18 mouse cellular contexts compared by ENCODE assay signal in the genomic region with DNA sequence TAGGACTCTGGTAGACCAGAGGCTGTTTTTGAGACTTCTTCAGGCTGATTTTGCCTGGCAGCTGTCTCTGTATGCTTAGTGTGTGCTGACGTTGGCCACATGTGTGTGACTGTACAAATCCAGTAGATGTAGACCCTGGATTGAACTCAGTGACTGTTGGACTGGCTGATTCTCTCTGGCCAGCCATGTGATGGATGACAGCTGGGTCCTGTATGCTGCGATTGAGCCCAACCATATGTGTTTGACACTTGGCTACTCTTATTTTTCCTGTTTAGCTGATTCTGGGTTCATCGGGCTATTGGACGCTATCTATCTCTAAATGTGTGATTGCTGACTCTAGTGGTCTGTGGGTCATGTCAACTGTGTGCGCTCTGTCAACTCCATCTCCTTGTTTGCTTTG. TPM values are rescaled to one million over a fixed set of nuclear protein-coding genes. Genes with fewer than 3 reads are reported as not detected.
DNase-seq lines count a peak whose midpoint lies in the region; ATAC-seq lines count a peak whose summit lies in the region.
"Had no signal": no experiment of that assay in that cellular context is flagged by ENCODE, and none has a peak within 500 bp of the region (broad histone marks: within the 10 kb centered on the region; RNA-seq: fewer than 3 reads in every experiment).

No protein-coding gene starts in this region.

- no peaks in the 10 kb centered on the region for H3K27me3 ChIP-seq in kidney, embryonic 14.5 days (ENCODE audit: control insufficient read depth, insufficient read depth, low read length)
- no peaks in the 10 kb centered on the region for H3K27me3 ChIP-seq in liver, embryonic 12.5 days (replicated peaks)
- H3K27me3 ChIP-seq in liver, embryonic 15.5 days: no peaks in the 10 kb centered on the region
- H3K27me3 ChIP-seq: neural tube, embryonic 15.5 days had no signal

- H3K9ac ChIP-seq in kidney, embryonic 14.5 days (ENCODE audit: low read depth, low read length): no peak overlapping the region
- no peak overlapping the region for H3K9ac ChIP-seq in liver, embryonic 12.5 days
- H3K9ac ChIP-seq in liver, embryonic 15.5 days: no peak overlapping the region
- H3K9ac ChIP-seq: embryonic facial prominence, embryonic 13.5 days; forebrain, embryonic 12.5 days; hindbrain, embryonic 14.5 days; neural tube, embryonic 15.5 days had no signal

- 78% methylated on average over 5 of the region's 5 CpGs for WGBS in kidney, embryonic 14.5 days
- 80% methylated on average over 5 of the region's 5 CpGs for WGBS in liver, embryonic 12.5 days (ENCODE audit: insufficient replicate concordance)
- 80% methylated on average over 5 of the region's 5 CpGs for WGBS in liver, embryonic 15.5 days (ENCODE audit: insufficient replicate concordance)

- no peak overlapping the region for H3K4me3 ChIP-seq in kidney, embryonic 14.5 days (ENCODE audit: low read length)
- peak overlapping the region; percentile 63 for H3K4me3 ChIP-seq in liver, embryonic 12.5 days
- H3K4me3 ChIP-seq in liver, embryonic 15.5 days (replicated peaks): peak overlapping the region; percentile 63
- H3K4me3 ChIP-seq: embryonic facial prominence, embryonic 13.5 days; forebrain, embryonic 12.5 days; neural tube, embryonic 15.5 days had no signal

- H3K4me1 ChIP-seq in kidney, embryonic 14.5 days (ENCODE audit: control insufficient read depth, insufficient read depth, low read length): no peaks in the 10 kb centered on the region
- peaks cover 27% of the 10 kb centered on the region for H3K4me1 ChIP-seq in liver, embryonic 12.5 days
- H3K4me1 ChIP-seq in liver, embryonic 15.5 days (replicated peaks): peaks cover 14% of the 10 kb centered on the region; the same call in 1 of the 2 replicates
- H3K4me1 ChIP-seq: embryonic facial prominence, embryonic 13.5 days; forebrain, embryonic 12.5 days; neural tube, embryonic 15.5 days had no signal

- no peaks in the 10 kb centered on the region for H3K36me3 ChIP-seq in kidney, embryonic 14.5 days (ENCODE audit: control insufficient read depth, insufficient read depth, low read length)
- H3K36me3 ChIP-seq in liver, embryonic 12.5 days: peaks cover 37% of the 10 kb centered on the region
- H3K36me3 ChIP-seq in liver, embryonic 15.5 days (replicated peaks): 0 out of 2 replicates have a peak, but pooled peaks cover 20% of the 10 kb centered on the region
- H3K36me3 ChIP-seq: embryonic facial prominence, embryonic 13.5 days; forebrain, embryonic 12.5 days; neural tube, embryonic 15.5 days had no signal

- H3K27ac ChIP-seq in kidney, embryonic 14.5 days (ENCODE audit: low read depth, low read length): no peak overlapping the region
- H3K27ac ChIP-seq in liver, embryonic 12.5 days: no peak overlapping the region
- H3K27ac ChIP-seq in liver, embryonic 15.5 days (replicated peaks): no peak overlapping the region
- H3K27ac ChIP-seq: embryonic facial prominence, embryonic 13.5 days; forebrain, embryonic 12.5 days; hindbrain, embryonic 14.5 days; neural tube, embryonic 15.5 days had no signal

- no peaks in the 10 kb centered on the region for H3K9me3 ChIP-seq in kidney, embryonic 14.5 days (ENCODE audit: control insufficient read depth, low read length)
- H3K9me3 ChIP-seq in liver, embryonic 12.5 days (replicated peaks): no peaks in the 10 kb centered on the region
- no peaks in the 10 kb centered on the region for H3K9me3 ChIP-seq in liver, embryonic 15.5 days (replicated peaks)
- H3K9me3 ChIP-seq: embryonic facial prominence, embryonic 13.5 days; forebrain, embryonic 12.5 days; neural tube, embryonic 15.5 days had no signal

- ATAC-seq in kidney, embryonic 14.5 days (ENCODE audit: low FRiP score, low TSS enrichment): peak; percentile 64
- no peak for ATAC-seq in liver, embryonic 12.5 days
- no peak for ATAC-seq in liver, embryonic 15.5 days (ENCODE audit: insufficient read depth)
- ATAC-seq: CD4-positive, CD25-positive, alpha-beta regulatory T cell, adult 4 months had no signal

- no peak for DNase-seq in kidney, adult 8-10 months
- peak; percentile 15 for DNase-seq in lung, postnatal 14 days
- no peak for DNase-seq in embryo, embryonic 10 days (ENCODE audit: low spot score)
- DNase-seq in cerebellum, postnatal 25 days: no peak
- DNase-seq: adrenal gland, postnatal 36 days; cerebellum, postnatal 36 days; retina, postnatal 1 day had no signal

- H3K4me2 ChIP-seq in kidney, embryonic 14.5 days (replicated peaks; ENCODE audit: low read depth, low read length): no peak overlapping the region
- peak overlapping the region; percentile 76 for H3K4me2 ChIP-seq in liver, embryonic 12.5 days
- H3K4me2 ChIP-seq in liver, embryonic 15.5 days: peak overlapping the region; percentile 75
- H3K4me2 ChIP-seq: embryonic facial prominence, embryonic 13.5 days; forebrain, embryonic 12.5 days; hindbrain, embryonic 14.5 days; neural tube, embryonic 15.5 days had no signal

RNA-seq across cellular contexts. Expression of a gene that starts 3.1 kb away (rescaled TPM):
- polyA plus RNA-seq in kidney, embryonic 14.5 days (2014; fragmentation: Nextera tagmentation; extraction: Ambion mirVana): 1.3 and 2.5 TPM in 2 replicates
- 75.0 and 77.7 TPM in 2 replicates for polyA plus RNA-seq in liver, embryonic 12.5 days (2016; fragmentation: Nextera tagmentation; extraction: Ambion mirVana)
- polyA plus RNA-seq in liver, embryonic 15.5 days (2015; fragmentation: Nextera tagmentation; extraction: Ambion mirVana): 67.3 and 70.0 TPM in 2 replicates
- polyA plus RNA-seq: CD4-positive, CD25-positive, alpha-beta regulatory T cell, adult 4 months had no signal

RNA-seq across cellular contexts. Expression of a gene that starts 21.9 kb away (rescaled TPM):
- 35.6 and 42.0 TPM in 2 replicates for polyA plus RNA-seq in kidney, embryonic 14.5 days (2014; fragmentation: Nextera tagmentation; extraction: Ambion mirVana)
- 42.2 and 42.6 TPM in 2 replicates for polyA plus RNA-seq in liver, embryonic 12.5 days (2016; fragmentation: Nextera tagmentation; extraction: Ambion mirVana)
- 34.0 and 36.4 TPM in 2 replicates for polyA plus RNA-seq in liver, embryonic 15.5 days (2015; fragmentation: Nextera tagmentation; extraction: Ambion mirVana)

RNA-seq across cellular contexts. Expression of a gene that starts 53.2 kb away (rescaled TPM):
- not detected in 2 replicates for polyA plus RNA-seq in kidney, embryonic 14.5 days (2014; fragmentation: Nextera tagmentation; extraction: Ambion mirVana)
- polyA plus RNA-seq in liver, embryonic 12.5 days (2016; fragmentation: Nextera tagmentation; extraction: Ambion mirVana): not detected in 2 replicates
- not detected in 2 replicates for polyA plus RNA-seq in liver, embryonic 15.5 days (2015; fragmentation: Nextera tagmentation; extraction: Ambion mirVana)
- polyA plus RNA-seq: CD4-positive, CD25-positive, alpha-beta regulatory T cell, adult 4 months; embryonic facial prominence, embryonic 13.5 days; forebrain, embryonic 12.5 days; gonadal fat pad, adult 2 months; hindbrain, embryonic 14.5 days; large intestine, adult 2 months; limb, embryonic 11.5 days; neural tube, embryonic 15.5 days had no signal

Comparison
In these comparisons a context has a peak if more than half of its experiments do, and no peak if none do; other contexts are left out.
1. RNA of a gene that starts 3.1 kb away (polyA plus RNA-seq): 75.0 to 77.7 TPM in liver, embryonic 12.5 days and 67.3 to 70.0 TPM in liver, embryonic 15.5 days; 1.3 to 2.5 TPM in kidney, embryonic 14.5 days; every median in the first group is over 10 times any median in the second.